Mouse (Mus musculus): ENCODE data around the gene Ccdc177.

DNA sequence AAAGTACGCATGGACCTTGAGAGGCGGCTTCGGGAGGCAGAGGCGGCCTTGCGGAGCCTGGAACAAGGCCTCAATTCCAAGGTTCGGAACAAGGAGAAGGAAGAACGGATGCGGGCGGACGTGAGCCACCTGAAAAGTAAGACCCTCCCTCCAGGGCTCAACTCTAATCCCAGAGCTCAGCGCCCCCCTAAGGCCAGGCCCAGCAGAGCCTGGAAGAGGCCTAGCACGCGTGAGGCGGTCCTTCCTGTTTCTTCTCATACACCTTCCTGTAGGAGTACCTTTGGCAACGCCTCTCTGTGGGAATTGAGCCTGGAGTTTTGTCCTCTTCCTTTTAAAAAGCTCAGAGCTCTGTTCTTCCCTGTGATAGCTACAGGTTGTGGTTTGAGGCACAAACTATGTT, 39.0 kb downstream of the Ccdc177 start:
- no peak for TF ChIP-seq TAL1 (conservative IDR thresholded peaks at IDR 0.05; ENCODE audit: low read depth, low read length)
- no peak for TF ChIP-seq CTCF (IDR thresholded peaks at IDR 0.05; ENCODE audit: low read depth, low read length)
- TF ChIP-seq GATA1 (IDR thresholded peaks at IDR 0.05; ENCODE audit: borderline replicate concordance, low read length): no peak
- no peak for TF ChIP-seq GATA2 (IDR thresholded peaks at IDR 0.05; ENCODE audit: borderline replicate concordance, low read depth, low read length)
- TF ChIP-seq POLR2AphosphoS5 (IDR thresholded peaks at IDR 0.05; ENCODE audit: insufficient replicate concordance, low read depth, low read length): no peak
